Mouse (Mus musculus): Measurements from ENCODE around the gene Sars. TPM values are rescaled to one million over a fixed set of nuclear protein-coding genes. Genes with fewer than 3 reads are reported as not detected.

The Sars gene
- 100 to 1,000 TPM; 115 to 120 TPM for total RNA-seq (2021)
- long read RNA-seq, experiment 1, transcript Sars-202 (12 exons, 1,866 nt), result minor isoform, 6 of 116 reads
- long read RNA-seq, experiment 1, transcript Sars-201 (11 exons, 3,570 nt), result major isoform, 93 of 116 reads
- long read RNA-seq, experiment 1, partial matches to known transcripts, result 16 of 116 reads
- long read RNA-seq, experiment 1, other reads (novel, unspliced or antisense), result 1 of 116 reads
- long read RNA-seq, experiment 2, transcript Sars-201 (11 exons, 3,570 nt), result major isoform, 99 of 121 reads
- long read RNA-seq, experiment 2, transcript Sars-202 (12 exons, 1,866 nt), result minor isoform, 6 of 121 reads
- long read RNA-seq, experiment 2, partial matches to known transcripts, result 14 of 121 reads
- long read RNA-seq, experiment 2, other reads (novel, unspliced or antisense), result 2 of 121 reads

DNA sequence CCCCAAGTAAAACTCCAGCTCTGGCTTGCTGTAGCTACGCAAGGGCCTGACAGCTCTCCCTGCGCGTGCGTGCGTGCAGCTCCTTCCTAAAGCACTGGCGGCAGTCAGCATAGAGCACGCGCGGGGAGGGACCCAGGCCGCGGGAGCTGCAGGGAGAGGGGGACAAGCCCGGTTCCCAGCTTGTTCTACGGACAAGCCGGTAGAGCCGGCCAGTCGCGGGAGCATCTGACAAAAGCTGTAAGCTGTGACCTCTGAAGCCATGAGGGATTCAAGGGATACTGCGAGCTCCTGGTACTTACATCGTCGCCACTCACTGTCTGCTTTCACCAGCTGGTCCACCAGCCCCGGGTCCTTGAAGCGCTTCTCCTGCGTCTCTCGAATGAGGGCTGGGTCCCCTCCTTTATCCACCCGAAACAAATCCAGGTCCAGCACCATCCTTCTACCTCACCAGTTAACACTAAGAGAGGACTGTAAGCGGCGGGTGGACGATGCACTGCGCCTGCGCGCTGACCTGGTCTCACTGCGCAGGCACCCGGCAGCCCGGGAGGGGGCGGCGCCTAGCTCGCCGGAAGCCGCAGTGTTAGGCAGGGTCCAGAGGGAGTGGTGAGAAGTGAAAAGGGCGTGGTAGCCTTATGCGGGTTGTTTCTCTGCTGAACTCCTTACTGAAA lies at the start of gene Sars:
Gene Sars, minus strand, starts transcription at position 512 of the 668 bp plus-strand sequence.
- intact Hi-C loops (cut with DNase I; ENCODE audit: low total_unique reads), result no loop called here
- peak; percentile 94 for DNase-seq

DNA sequence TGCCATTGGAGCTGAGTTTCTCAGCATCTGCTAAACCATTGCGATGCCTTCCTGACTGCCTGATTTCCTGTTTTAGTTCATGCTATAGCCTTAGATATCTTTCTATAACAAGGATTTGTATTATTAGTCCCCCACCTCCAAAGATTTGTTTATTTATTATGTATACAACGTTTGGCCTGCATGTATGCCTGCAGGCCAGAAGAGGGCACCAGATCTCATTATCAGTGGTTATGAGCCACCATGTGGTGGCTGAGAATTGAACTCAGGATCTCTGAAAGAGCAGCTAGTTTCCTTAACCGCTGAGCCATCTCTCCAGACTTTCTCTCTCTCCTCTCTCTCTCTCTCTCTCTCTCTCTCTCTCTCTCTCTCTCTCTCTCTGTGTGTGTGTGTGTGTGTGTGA lies 45.0 kb upstream of the Sars start:
- intact Hi-C loops (cut with DNase I; ENCODE audit: low total_unique reads), result no loop called here
- DNase-seq, result no peak

DNA sequence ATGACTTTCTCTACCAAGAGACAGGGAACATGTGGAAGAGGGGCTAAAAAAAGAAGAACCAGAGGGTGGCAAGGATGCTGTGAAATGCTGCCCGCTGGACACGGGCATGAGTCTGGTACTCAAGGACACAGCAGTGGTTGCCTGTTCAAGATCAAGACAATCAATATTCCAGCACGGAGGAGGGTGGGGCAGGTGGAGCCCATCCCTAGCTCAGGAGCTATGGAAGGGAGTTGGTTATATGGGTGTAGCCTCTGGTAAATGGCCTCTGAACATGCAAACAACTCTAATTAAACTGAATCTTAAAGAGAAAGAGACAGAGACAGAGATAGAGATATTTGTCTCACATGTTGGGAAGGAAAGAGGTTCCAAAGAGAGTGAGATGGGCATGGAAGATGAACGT lies 39.7 kb upstream of the Sars start:
- intact Hi-C loops (cut with DNase I; ENCODE audit: low total_unique reads), result no loop called here
- DNase-seq, result no peak

DNA sequence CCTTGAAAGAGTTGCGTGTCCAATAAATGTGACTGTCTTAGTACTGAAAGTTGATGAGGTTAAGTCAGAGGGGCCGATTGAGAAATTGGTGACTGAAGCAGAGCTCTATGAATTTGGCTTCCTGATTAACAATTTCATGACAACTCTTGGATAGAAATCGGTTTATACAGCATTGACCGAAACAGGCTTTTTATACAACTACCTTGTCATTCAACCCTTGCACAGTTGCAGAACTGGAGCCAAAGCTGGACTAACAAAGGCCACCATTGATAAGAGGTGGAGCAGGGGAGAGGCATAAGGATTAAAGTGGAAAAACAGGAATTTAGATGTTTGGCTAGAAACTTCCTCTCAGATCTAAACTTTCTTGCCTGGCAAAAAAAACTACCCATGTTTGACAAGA lies 33.8 kb upstream of the Sars start:
- intact Hi-C loops (cut with DNase I; ENCODE audit: low total_unique reads), result no loop called here

DNA sequence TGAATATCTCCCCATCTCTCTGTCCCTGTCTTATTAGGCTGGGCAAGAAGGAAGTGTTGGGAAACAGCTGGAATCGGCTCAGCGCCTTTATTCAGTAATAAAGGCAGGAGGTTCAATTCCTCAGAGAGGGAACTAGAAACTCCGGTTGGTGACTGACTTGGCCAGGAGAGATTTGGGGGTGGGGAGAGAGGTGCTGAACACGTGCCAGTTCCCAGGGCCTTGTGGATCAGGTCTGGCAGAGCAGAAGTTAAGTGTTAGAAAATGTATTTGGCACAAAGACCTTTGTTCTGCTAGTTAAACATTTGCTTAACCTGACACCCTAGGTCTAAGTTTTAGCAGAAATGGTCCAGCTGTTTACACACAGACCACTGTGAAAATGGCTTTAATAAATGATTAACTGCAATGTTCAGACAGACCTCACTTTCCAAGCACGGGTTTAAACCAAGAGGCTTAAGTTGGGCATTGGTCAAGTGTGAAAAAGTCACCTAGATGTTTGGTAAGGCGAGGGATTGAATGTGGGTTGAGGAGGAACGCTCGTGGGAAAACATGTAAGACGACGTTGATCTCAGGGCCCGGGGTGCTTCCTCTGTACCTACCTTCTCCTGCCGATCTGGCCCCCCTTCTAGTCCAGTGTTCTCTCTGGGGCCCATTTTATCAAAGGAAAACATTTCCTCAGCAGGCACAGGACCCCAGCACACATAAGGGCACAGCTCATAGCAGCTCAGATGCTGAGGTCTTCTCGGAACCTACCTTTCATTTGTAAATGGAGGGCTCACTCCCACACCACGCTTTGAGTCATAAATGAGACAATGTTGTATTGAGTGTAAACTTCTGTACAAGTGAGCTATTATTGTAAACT lies 32.0 kb upstream of the Sars start:
- intact Hi-C loops (cut with DNase I; ENCODE audit: low total_unique reads), result no loop called here

More for the DNA sequence above, 33.8 kb upstream of the Sars start:
- DNase-seq, result no peak

DNA sequence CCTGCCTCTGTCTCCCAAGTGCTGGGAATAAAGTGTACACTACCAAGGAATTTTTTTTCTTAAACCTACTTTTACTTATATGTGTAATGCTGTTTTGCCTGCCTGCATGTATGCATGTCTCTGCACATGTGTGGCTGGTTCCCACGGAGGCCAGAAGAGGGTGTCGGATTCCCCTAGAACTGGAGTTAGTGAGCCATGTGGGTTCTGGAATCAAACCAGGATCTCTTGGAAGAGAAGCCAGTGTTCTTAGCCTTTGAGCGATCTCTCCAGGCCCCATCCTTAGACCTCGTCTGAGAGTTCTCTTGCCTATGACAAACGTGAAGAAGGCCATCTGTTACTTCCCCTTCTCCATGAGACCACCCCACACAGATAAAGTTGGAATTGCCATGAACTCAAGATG lies 30.5 kb upstream of the Sars start:
- intact Hi-C loops (cut with DNase I; ENCODE audit: low total_unique reads), result no loop called here
- no peak for DNase-seq

More for the DNA sequence above, 32.0 kb upstream of the Sars start:
- peak; percentile 33 for DNase-seq

DNA sequence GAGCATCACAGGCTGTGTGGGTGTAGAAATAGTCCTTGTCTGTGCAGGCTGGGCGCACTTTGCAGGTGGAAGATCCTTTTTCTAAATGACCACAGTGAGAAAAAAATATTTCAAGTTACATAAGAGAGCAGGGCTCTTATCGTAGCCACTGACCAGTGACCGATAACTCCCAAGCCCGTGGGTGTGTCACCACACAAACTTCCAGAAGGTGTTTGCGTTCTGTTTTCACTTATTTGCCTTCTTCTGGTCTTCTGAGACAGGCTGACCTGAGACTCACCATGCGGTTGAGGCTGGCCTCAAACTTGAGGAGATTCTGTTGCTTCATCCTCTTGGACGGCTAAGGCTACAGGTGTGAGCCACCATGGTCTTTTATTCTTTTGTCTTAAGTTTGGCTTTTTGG lies 30.0 kb upstream of the Sars start:
- intact Hi-C loops (cut with DNase I; ENCODE audit: low total_unique reads), result no loop called here
- no peak for DNase-seq

DNA sequence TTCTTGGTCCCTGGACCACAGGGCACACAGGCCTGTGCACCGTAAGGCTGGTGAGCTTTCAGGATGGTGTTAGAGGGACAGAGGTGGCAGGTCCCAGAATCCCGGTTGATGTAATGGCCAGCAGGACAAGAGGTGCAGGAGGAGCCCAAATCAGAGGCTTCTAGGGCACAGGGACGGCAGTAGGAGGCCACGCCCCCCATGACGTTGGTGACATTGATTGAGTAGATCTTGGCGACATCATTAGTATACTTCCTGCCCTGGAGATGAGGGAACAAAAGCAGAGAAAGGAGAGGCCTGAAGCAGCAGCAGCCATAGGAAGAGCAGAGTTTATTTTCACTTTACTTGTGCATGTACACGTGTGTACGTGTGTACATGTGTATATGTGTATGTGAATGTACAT lies 22.8 kb upstream of the Sars start:
- intact Hi-C loops (cut with DNase I; ENCODE audit: low total_unique reads), result loop anchor here (5.0 kb wide), 1 partner anchor 95 kb away; the partner anchor contains the start of gene Tmem167b
- no peak for DNase-seq

DNA sequence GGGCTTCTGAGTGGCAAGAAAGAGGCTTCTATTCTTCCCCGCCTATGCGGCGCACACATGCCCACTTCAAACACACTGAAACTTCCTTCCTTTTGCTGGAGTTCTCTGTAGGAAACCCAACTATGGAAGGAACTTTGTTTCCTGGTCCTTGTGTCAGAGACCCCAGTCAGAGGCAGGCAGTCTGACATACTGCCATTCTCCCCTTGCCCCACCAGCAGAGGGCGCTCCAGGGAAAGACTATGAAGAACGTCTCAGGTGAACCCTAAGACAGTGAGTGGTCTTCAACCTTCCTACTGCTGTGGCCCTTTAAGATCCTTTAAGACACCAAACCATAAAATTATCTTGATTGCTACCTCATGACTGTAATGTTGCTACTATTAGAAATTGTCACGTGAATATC lies 21.4 kb upstream of the Sars start:
- intact Hi-C loops (cut with DNase I; ENCODE audit: low total_unique reads), result loop anchor here (5.0 kb wide), 1 partner anchor 96 kb away; the partner anchor contains the start of gene Tmem167b
- peak; percentile 40 for DNase-seq

DNA sequence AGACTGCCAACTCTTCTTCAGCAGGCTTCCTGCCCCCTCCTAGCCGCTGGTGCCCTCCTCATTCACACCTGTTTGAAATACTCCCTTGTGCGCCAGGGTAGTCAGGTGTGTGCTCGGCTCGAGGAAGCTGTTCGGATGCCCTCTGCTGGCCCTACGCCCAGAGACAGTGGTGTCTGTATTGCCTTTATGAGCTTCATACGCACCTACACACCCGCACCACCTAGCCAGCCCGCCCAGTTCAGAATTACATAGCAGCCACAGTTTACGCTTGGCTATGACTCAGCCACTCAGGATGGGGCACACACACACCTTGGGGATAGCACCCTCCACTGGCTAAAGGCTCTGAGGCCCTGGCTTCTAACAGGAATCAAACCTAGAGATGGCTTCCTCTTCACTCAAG lies 13.9 kb upstream of the Sars start:
- DNase-seq, result no peak
- intact Hi-C loops (cut with DNase I; ENCODE audit: low total_unique reads), result no loop called here

DNA sequence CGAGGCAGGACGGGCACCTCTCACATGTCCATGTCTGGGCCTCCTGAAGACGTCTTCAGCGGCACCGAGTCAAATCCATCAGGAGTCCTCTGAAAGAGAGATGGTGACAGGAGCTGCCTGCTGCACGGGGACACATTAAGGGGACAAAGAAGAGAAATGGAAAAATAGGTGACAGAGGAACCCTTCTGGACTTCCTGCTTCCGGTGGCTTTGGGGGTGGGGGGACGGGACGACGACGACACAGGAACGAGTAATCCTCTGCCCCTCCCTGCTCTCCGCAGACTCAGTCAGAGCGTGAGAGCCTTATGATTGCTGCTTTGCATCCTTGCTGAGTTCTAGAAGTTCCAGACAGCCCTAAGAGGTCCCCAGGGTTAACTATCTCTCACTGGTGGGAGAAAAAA lies 13.4 kb upstream of the Sars start:
- intact Hi-C loops (cut with DNase I; ENCODE audit: low total_unique reads), result no loop called here
- no peak for DNase-seq

DNA sequence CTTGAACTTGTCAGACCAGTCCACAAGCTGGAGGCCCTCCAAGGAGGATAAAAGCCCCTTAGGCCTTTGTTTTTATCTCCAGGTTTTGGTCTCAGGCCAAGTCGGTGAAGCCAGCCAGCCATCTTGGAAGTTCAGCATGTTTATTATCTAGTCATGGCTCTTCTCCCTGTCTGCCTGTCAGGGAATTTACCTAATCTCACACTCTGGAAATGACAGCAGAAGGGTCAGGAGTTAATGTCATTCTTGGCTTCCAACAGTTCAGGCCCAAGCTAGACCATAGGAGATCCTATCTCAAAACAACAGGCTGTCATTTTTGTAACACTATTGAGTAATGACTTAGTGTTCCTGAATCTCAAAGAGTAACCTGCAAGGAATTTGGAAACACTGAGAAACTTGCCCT lies 9.2 kb upstream of the Sars start:
- intact Hi-C loops (cut with DNase I; ENCODE audit: low total_unique reads), result no loop called here
- no peak for DNase-seq

DNA sequence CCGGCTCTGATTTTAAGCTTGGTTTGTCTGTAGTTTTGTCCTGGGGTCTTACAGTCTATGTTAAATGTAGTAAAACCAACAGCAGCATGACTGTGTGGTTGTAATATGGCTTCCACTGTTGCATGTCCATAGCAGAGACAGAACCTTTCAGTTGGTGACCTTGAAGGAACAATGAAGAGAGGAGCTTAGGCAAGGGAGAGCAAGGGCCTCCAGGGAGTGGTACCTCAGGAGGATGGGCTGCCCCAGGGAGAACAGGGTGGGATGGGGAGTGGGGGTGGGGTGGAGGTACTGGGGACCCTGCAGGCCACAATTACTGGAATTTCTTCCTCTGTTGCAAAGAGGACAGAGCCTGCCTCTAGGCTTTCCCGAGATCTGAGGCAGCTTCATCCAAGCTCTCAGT lies 7.0 kb upstream of the Sars start:
- no peak for DNase-seq
- intact Hi-C loops (cut with DNase I; ENCODE audit: low total_unique reads), result no loop called here

DNA sequence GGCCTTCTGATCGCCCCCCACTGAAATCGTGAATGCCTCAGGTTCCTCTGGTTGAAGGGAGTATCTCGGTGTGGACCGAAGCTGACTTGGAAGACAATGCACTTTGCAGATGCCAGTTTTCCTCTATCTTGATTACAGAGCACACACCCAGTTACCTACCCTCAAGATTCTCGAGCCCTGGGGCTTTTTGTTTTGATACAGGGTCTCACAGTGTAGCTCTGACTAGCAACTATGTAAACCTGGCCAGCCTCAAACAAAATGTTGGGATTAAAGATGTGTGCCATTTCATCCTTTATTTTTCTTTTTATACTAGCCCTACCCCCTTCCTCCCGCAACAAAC lies 327 bp upstream of the Sars start:
- no peak for DNase-seq
- intact Hi-C loops (cut with DNase I; ENCODE audit: low total_unique reads), result no loop called here

DNA sequence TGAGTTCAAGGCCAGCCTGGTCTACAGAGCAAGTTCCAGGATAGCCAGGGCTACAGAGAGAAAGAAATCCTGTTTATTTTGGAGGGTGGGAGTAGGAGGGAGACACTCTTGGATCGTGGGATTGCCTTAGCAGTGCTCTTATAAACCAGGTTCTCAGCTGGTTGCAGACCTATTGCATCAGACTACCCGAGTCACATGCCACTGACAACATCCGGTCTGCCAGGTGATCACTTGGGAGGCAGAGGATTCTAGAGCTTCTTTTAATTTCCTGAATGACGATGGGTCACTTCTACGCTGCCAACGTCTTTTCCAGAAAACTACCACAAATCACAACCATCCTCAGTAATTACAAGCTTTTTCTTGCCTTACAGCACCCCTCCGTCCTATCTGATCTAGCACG lies 980 bp downstream of the Sars start:
- DNase-seq, result no peak
- intact Hi-C loops (cut with DNase I; ENCODE audit: low total_unique reads), result no loop called here

DNA sequence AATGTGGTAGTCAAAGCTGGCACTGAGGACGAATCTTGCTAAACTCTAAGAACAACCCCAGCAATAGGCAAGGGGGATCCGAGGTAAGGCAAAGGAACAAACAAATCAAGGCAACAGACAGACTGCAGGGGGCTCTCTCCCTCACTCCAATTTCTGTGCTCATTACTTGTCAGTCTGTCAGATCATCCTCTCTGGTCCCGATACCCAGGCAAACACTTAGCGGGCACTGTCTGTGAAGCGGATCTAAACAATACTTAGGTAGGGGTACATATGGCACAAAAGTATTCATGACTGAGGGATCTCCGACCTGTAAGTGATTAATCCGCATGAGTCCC lies 8.7 kb downstream of the Sars start:
- DNase-seq, result no peak
- intact Hi-C loops (cut with DNase I; ENCODE audit: low total_unique reads), result no loop called here

DNA sequence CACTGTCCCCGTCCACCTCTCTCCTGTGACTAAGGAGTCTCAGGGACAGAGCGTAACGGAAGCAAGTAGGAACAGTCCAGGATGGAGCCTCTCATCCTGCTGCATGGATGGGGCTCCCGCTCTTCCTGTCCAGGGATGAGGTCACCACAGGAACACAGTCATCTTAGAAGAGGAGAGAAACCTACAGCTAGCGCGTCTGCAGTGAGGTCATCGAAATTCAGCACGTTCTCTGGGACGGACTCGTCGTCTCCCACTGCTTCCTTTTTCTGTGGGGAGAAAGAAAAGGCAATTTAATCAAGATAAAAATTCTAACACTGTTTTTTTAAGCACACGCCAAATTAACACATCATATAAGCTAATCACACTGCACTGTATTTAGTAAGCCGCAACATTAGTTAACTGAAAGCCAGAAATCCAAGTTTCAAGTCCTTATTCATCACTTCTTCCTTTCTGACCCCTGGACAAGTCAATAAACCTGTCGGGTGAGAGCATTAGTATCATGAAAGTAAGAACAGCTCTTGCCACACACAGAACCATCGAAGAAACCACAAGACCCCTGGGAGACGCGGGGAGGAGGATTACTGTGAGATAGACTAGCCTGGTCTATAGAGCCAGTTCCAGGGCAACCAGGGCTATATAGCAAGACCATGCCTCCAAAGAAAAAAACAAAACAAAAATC lies 9.2 kb downstream of the Sars start:
- no peak for DNase-seq
- intact Hi-C loops (cut with DNase I; ENCODE audit: low total_unique reads), result no loop called here

DNA sequence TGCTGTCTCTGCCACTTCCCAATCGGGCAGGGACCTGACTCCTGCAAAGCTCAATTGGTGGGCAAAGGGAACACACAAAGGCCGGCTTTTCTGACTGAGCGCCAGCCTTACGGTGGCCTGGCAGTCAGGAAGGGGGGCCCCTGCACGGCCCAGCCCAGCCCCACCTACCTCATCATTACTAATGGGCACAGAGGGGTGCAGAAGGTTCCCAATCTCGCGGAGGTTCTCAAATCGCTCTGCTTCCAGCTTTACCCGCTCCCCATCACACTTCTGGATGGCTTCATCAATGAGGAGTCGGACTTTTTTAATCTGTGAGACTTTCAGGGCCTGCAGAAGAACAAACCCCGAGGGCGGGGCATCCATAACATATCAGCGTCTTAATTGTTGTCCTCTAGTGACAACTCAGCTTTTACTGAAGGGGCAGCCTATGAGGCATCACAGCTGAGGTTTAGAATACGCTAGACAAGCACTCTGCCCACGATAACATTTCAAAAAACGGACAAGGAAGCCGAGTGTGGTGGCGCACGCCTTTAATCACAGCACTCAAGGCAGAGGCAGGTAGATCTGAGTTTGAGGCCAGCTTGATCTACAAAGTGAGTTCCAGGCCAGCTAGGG lies 11.0 kb downstream of the Sars start:
- intact Hi-C loops (cut with DNase I; ENCODE audit: low total_unique reads), result no loop called here

DNA sequence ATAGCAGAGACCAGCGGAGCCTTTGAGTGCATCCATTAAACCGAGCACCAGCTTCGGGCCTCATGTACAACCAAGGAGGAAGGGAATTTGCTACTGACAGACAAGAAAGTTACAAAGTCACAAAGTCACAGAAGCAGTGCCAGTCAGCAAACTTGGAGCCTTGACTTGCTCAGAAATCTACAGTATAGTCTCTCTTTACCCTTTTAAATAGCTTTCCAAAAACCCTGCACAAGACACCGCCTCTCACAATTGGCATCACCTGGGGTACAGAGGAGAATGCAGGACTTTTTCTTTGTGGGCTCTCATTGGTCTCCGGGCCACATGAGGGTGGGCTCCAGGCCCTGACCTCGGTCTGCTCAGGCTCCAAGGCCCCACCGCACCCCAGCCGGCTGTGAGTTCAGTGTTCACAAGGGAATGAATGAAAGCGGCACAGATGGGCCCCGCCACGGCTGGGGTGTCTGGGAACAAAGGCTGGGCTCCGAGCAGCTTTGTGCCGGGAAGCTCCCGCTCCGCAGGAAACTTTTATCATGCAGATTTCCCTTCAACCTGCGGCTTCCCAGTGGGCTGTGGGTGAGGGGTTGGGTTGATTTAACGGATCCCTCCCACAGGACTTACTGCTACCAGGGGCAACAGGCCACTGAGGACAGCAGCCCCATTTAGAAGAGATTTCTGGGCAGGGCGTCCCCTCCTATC lies 11.7 kb downstream of the Sars start:
- no peak for DNase-seq
- intact Hi-C loops (cut with DNase I; ENCODE audit: low total_unique reads), result no loop called here

More for the DNA sequence above, 11.0 kb downstream of the Sars start:
- no peak for DNase-seq
